In genomic region chr16:94097724-94098455, GRCm38 (mm10) we compare ENCODE assay signal across 10 mouse cellular contexts. TPM values are rescaled to one million over a fixed set of nuclear protein-coding genes. Genes with fewer than 3 reads are reported as not detected.
A peak's percentile ranks its signal among the peaks of the same experiment; 100 is the strongest.
DNase-seq lines count a peak whose midpoint lies in the region; ATAC-seq and TF ChIP-seq lines count a peak whose summit lies in the region.
"Had no signal": no experiment of that assay in that cellular context is flagged by ENCODE, and none has a peak within 500 bp of the region (broad histone marks: within the 10 kb centered on the region; RNA-seq: fewer than 3 reads in every experiment).

No protein-coding gene starts in this region.

- no peak overlapping the region for H3K9ac ChIP-seq in forebrain, embryonic 12.5 days
- no peak overlapping the region for H3K9ac ChIP-seq in forebrain, postnatal 0 days
- H3K9ac ChIP-seq in limb, embryonic 12.5 days (replicated peaks) = no peak overlapping the region

- H3K27me3 ChIP-seq in forebrain, embryonic 12.5 days = peaks cover 78% of the 10 kb centered on the region
- peaks cover 53% of the 10 kb centered on the region for H3K27me3 ChIP-seq in forebrain, postnatal 0 days (ENCODE audit: insufficient read depth, low read length)
- peaks cover 75% of the 10 kb centered on the region for H3K27me3 ChIP-seq in limb, embryonic 12.5 days

- H3K4me1 ChIP-seq in forebrain, embryonic 12.5 days = peaks cover 11% of the 10 kb centered on the region
- no peaks in the 10 kb centered on the region for H3K4me1 ChIP-seq in forebrain, postnatal 0 days (ENCODE audit: insufficient read depth)
- peaks cover 36% of the 10 kb centered on the region for H3K4me1 ChIP-seq in limb, embryonic 12.5 days (replicated peaks)

- no peak overlapping the region for H3K27ac ChIP-seq in forebrain, embryonic 12.5 days
- H3K27ac ChIP-seq in forebrain, postnatal 0 days (ENCODE audit: low read depth, low read length) = no peak overlapping the region
- no peak overlapping the region for H3K27ac ChIP-seq in limb, embryonic 12.5 days

- no peaks in the 10 kb centered on the region for H3K9me3 ChIP-seq in forebrain, embryonic 12.5 days
- no peaks in the 10 kb centered on the region for H3K9me3 ChIP-seq in forebrain, postnatal 0 days (ENCODE audit: low read length)
- no peaks in the 10 kb centered on the region for H3K9me3 ChIP-seq in limb, embryonic 12.5 days

- ATAC-seq in forebrain, embryonic 12.5 days (ENCODE audit: low FRiP score) = peak; percentile 78
- no peak for ATAC-seq in forebrain, postnatal 0 days
- ATAC-seq in limb, embryonic 12.5 days (ENCODE audit: insufficient number of reproducible peaks, insufficient read depth, low FRiP score, low TSS enrichment, low read depth) = peak; percentile 61; the same call in 1 of the 2 replicates
- ATAC-seq in erythroid progenitor cell, adult 5-6 weeks (replicated peaks; ENCODE audit: low FRiP score, poor library complexity, severe bottlenecking) = no peak; the same call in 1 of the 2 replicates
- ATAC-seq: forebrain, embryonic 16.5 days had no signal

- no peak overlapping the region for H3K4me2 ChIP-seq in forebrain, embryonic 12.5 days
- H3K4me2 ChIP-seq in forebrain, postnatal 0 days (ENCODE audit: low read depth) = no peak overlapping the region
- no peak overlapping the region for H3K4me2 ChIP-seq in limb, embryonic 12.5 days

- TF ChIP-seq CTCF in forebrain, postnatal 0 days (IDR thresholded peaks at IDR 0.05; ENCODE audit: low read depth) = no peak

- H3K4me3 ChIP-seq in forebrain, embryonic 12.5 days (replicated peaks) = no peak overlapping the region
- no peak overlapping the region for H3K4me3 ChIP-seq in forebrain, postnatal 0 days (ENCODE audit: low read depth, low read length)
- no peak overlapping the region for H3K4me3 ChIP-seq in limb, embryonic 12.5 days (replicated peaks)

- WGBS in forebrain, embryonic 12.5 days = 7% methylated on average over 12 of the region's 12 CpGs
- 8% methylated on average over 12 of the region's 12 CpGs for WGBS in forebrain, postnatal 0 days
- WGBS in limb, embryonic 12.5 days = 7% methylated on average over 12 of the region's 12 CpGs

- H3K36me3 ChIP-seq in forebrain, embryonic 12.5 days (replicated peaks) = no peaks in the 10 kb centered on the region
- no peaks in the 10 kb centered on the region for H3K36me3 ChIP-seq in forebrain, postnatal 0 days (ENCODE audit: insufficient read depth)
- no peaks in the 10 kb centered on the region for H3K36me3 ChIP-seq in limb, embryonic 12.5 days

- no peak for DNase-seq in forebrain, postnatal 0 days
- peak; percentile 61 for DNase-seq in retina, postnatal 1 day
- no peak for DNase-seq in retina, embryonic 14.5 days (ENCODE audit: low spot score)
- DNase-seq in ovary, postnatal 36 days (ENCODE audit: low spot score) = no peak
- no peak for DNase-seq in layer of hippocampus, adult 11-12 months (ENCODE audit: low spot score)
- DNase-seq: heart, postnatal 10 days had no signal

RNA-seq across cellular contexts. Expression of gene Sim2, which starts 13.2 kb away (rescaled TPM):
- polyA plus RNA-seq in forebrain, embryonic 12.5 days (2016; fragmentation: Nextera tagmentation; extraction: Ambion mirVana) = 1.1 and 1.8 TPM in 2 replicates
- total RNA-seq in forebrain, postnatal 0 days (2014; rRNA removed) = 0.08 and 0.29 TPM in 2 replicates
- 0.04 and 0.27 TPM in 2 replicates for polyA plus RNA-seq in forebrain, postnatal 0 days (2015; fragmentation: Nextera tagmentation; extraction: Ambion mirVana)
- polyA plus RNA-seq in limb, embryonic 12.5 days (2016; fragmentation: Nextera tagmentation; extraction: Ambion mirVana) = 2.0 and 2.3 TPM in 2 replicates
- total RNA-seq in erythroid progenitor cell, adult 5-6 weeks (2015; ENCODE audit: low replicate concordance) = not detected in 2 replicates
- not detected in 2 replicates for total RNA-seq in erythroid progenitor cell, adult 5-6 weeks (2017; ENCODE audit: low replicate concordance)
- total RNA-seq: heart, postnatal 10 days had no signal

Comparison
In these comparisons a context has a peak if more than half of its experiments do, and no peak if none do; other contexts are left out.
1. ATAC-seq: peak in forebrain, embryonic 12.5 days (single experiment) and limb, embryonic 12.5 days (single experiment); none in forebrain, postnatal 0 days (single experiment) and erythroid progenitor cell, adult 5-6 weeks (single experiment).